Mouse (Mus musculus) heart, embryonic 16.5 days (tissue): ENCODE results near the gene Tbcel. TPM values are rescaled to one million over a fixed set of nuclear protein-coding genes. Genes with fewer than 3 reads are reported as not detected.

Experiments used
- ATAC-seq: fragments of 200-750 bp; cut with Nextera tagmentation; replicated peaks from 2 replicates; pipeline ENCODE4 v1.8.0; 2017; ENCODE audit warnings: moderate number of reproducible peaks; ENCODE audit not compliant: insufficient read depth, low FRiP score; ENCODE audit errors: extremely low read depth
- H3K27ac ChIP-seq: fragments of 300-500 bp; sonication (generic); 2 replicates; pipeline ENCODE4 v1.5.1; 2014; ENCODE audit warnings: mild to moderate bottlenecking, low read length, control low read depth, moderate library complexity
- H3K27me3 ChIP-seq: fragments of 300-500 bp; sonication (generic); 2 replicates; pipeline ENCODE4 v1.6.1; 2014; ENCODE audit warnings: low read length, mixed read lengths; ENCODE audit not compliant: control insufficient read depth, insufficient read depth
- H3K36me3 ChIP-seq: fragments of 300-500 bp; sonication (generic); 2 replicates; pipeline ENCODE4 v1.6.1; 2014; ENCODE audit not compliant: control insufficient read depth, insufficient read depth
- H3K4me1 ChIP-seq: fragments of 300-500 bp; sonication (generic); 2 replicates; pipeline ENCODE4 v1.6.1; 2014; ENCODE audit warnings: low read length, mixed read lengths; ENCODE audit not compliant: control insufficient read depth, insufficient read depth
- H3K4me2 ChIP-seq: fragments of 300-500 bp; sonication (generic); 2 replicates; pipeline ENCODE4 v1.6.1; 2014; ENCODE audit warnings: low read depth, mild to moderate bottlenecking, control low read depth, low read length
- H3K4me3 ChIP-seq: fragments of 300-500 bp; sonication (generic); 2 replicates; pipeline ENCODE4 v1.5.1; 2014; ENCODE audit warnings: mild to moderate bottlenecking, control low read depth, low read length
- H3K9ac ChIP-seq: fragments of 300-500 bp; sonication (generic); 2 replicates; pipeline ENCODE4 v1.6.1; 2014; ENCODE audit warnings: low read length, control low read depth
- H3K9me3 ChIP-seq: fragments of 300-500 bp; sonication (generic); replicated peaks from 2 replicates; pipeline ENCODE4 v1.6.1; 2016; ENCODE audit warnings: low read length; ENCODE audit not compliant: control insufficient read depth
- WGBS: fragments of 180-500 bp; shearing (Covaris S2); extraction: QIAGEN DNeasy Blood & Tissue Kit; methylation state at CpG from one replicate; pipeline ENCODE4 v1.1.7; 2014; 5-methylcytosine and 5-hydroxymethylcytosine counted together
- polyA plus RNA-seq: library from polyadenylated mRNA; unstranded; fragments of >200 nt; fragmentation: Nextera tagmentation; extraction: Ambion mirVana; gene quantifications from 2 replicates; pipeline ENCODE4 v1.2.1, GENCODE M21; 2015

Gene Tbcel
- polyA plus RNA-seq, 1 experiment from 2014 or later: 2.9 TPM

DNA sequence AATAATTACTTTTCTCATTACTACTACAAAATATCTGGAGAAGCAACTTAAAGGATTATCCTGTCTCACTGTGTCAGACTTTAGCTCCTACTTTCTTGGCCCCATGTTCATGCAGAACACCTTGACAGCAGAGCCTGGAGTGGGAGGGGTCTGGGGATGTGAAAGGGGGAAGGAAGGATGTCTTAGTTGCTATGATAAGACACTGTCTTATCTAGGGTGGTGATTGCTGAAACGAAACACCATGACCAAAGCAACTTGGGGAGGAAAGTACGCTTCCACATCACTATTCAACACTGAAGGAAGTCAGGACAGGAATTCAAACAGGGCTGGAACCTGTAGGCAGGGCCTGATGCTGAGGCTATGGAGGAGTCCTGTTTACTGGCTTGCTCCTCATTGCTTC lies 11.3 kb downstream of the Tbcel start:
- peaks cover 10% of the 10 kb centered on the region for H3K9me3 ChIP-seq
- 0 out of 2 replicates have a peak, but pooled peaks cover 2% of the 10 kb centered on the region for H3K27me3 ChIP-seq
- no peak overlapping the region for H3K4me3 ChIP-seq
- H3K27ac ChIP-seq: no peak overlapping the region
- no peaks in the 10 kb centered on the region for H3K4me1 ChIP-seq
- H3K9ac ChIP-seq: no peak overlapping the region
- no peak overlapping the region for H3K4me2 ChIP-seq
- 32% methylated on average over 2 of the region's 2 CpGs for WGBS
- no peaks in the 10 kb centered on the region for H3K36me3 ChIP-seq
- no peak for ATAC-seq

DNA sequence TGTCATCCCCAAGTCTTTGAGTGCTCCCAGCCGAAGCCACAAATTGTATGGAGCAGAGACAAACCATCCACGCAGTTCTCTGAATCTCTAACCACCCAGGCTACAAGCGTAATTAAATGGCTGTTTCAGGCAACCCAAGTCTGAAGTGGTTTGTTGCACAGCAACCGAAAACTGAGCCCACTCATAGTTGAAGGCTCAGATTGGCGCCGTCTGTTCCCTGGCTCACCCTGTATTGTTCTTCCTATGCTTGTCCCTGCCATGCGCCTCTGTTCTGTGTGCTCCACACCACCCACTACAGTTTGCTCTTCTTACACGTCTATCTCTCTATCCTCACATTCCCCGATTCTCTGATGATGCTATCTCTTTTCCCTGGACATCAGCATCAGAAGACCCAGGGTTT lies 15.8 kb downstream of the Tbcel start:
- peaks cover 6% of the 10 kb centered on the region for H3K9me3 ChIP-seq
- 78% methylated on average over 9 of the region's 9 CpGs for WGBS
- no peak overlapping the region for H3K4me2 ChIP-seq
- no peak for ATAC-seq
- no peak overlapping the region for H3K4me3 ChIP-seq
- no peaks in the 10 kb centered on the region for H3K27me3 ChIP-seq
- no peaks in the 10 kb centered on the region for H3K4me1 ChIP-seq
- H3K9ac ChIP-seq: no peak overlapping the region
- H3K27ac ChIP-seq: no peak overlapping the region
- H3K36me3 ChIP-seq: no peaks in the 10 kb centered on the region

DNA sequence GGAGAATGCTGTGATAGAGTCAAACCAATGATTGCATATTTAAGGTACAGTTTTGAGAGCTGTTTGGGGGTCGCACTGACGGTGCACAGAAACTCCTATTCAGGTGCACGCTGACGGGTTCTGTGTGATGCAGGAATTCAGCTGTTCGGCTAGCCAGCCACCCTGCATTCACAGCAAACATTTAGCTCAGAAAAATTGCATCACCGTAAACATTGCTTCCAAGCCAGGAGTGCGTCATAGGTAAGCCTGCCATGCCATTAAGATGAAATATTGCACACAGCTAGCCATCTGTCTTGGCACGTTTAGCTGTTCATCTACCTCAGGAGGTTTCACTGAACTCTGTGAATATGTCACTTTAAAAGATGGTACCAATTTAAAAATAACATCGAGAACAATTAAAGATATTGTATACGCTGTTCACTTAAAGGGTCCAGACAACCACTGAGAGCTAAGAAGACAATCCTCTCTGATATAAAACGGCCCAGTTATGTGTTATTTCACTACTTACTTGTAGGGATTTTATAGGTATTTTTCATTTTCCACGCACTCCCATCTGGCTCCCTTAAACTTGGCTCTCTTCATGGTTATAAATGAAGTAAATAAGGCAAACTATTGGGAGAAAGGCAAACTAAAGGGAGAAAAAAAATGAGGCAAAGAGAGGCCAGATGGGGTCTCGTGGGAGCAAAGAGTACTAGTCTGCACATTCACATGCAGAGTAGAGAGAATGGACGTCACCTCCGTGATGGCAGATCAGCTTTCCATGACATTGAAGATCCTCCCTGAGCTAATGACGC lies 16.8 kb downstream of the Tbcel start:
- ATAC-seq: no peak

GRCm38 (mm10) chr9:42488071-42488470 lies 19.5 kb downstream of the Tbcel start:
- no peaks in the 10 kb centered on the region for H3K27me3 ChIP-seq
- no peaks in the 10 kb centered on the region for H3K9me3 ChIP-seq
- 96% methylated on average over 1 of the region's 1 CpGs for WGBS
- H3K4me2 ChIP-seq: no peak overlapping the region
- no peaks in the 10 kb centered on the region for H3K36me3 ChIP-seq
- H3K9ac ChIP-seq: no peak overlapping the region
- H3K4me1 ChIP-seq: no peaks in the 10 kb centered on the region
- no peak overlapping the region for H3K27ac ChIP-seq
- H3K4me3 ChIP-seq: no peak overlapping the region
- no peak for ATAC-seq

More for the DNA sequence above, 16.8 kb downstream of the Tbcel start:
- Histone ChIP-seq H3K27me3 (no peaks in the 10 kb centered on the region), H3K4me3 (no peak overlapping the region), H3K4me2 (no peak overlapping the region), H3K9ac (no peak overlapping the region), H3K4me1 (no peaks in the 10 kb centered on the region), H3K36me3 (no peaks in the 10 kb centered on the region), H3K27ac (no peak overlapping the region), H3K9me3 (no peaks in the 10 kb centered on the region)
- WGBS: 83% methylated on average over 16 of the region's 16 CpGs

DNA sequence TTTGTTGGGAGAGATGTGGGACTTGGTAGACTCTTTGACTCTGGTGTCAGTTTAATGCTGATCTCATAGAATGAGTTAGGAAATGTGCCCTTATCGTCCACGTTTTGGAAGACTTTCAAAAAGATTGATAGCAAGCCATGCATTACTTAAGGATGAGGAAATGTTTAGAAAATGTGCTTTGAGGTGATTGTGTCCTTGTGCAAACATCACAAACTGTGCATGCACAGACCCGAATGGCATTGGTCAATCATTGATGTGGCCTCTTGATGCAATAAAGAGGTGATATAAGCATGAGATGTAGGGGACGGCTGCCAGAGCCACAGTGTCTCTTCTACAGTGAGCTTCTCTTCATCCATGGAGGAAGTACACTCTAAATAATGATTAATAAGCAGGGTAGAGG lies 20.7 kb downstream of the Tbcel start:
- no peaks in the 10 kb centered on the region for H3K4me1 ChIP-seq
- no peaks in the 10 kb centered on the region for H3K9me3 ChIP-seq
- 42% methylated on average over 4 of the region's 4 CpGs for WGBS
- H3K27ac ChIP-seq: no peak overlapping the region
- H3K4me2 ChIP-seq: no peak overlapping the region
- no peaks in the 10 kb centered on the region for H3K27me3 ChIP-seq
- no peaks in the 10 kb centered on the region for H3K36me3 ChIP-seq
- no peak overlapping the region for H3K9ac ChIP-seq
- ATAC-seq: no peak
- H3K4me3 ChIP-seq: no peak overlapping the region

DNA sequence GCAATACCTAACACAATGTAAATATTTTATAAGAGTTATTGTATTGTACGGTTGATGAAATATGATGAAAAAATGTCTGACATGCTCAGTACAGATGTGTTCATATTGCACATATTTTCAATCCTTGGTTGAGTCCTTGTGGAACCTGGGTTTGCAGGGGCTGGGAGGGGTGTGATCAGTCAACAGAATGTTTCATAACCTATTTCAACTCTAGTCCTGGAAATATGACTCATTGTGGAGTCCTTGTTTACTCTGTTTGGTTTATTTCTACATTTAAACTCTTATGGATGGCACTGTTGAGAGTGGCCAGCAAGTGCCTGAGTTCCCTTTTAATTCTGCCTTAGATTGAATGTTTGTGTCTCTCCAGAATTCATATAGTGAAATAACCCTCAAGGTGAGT lies 22.9 kb downstream of the Tbcel start:
- 88% methylated on average over 1 of the region's 1 CpGs for WGBS
- H3K4me2 ChIP-seq: no peak overlapping the region
- ATAC-seq: no peak
- no peaks in the 10 kb centered on the region for H3K4me1 ChIP-seq
- no peaks in the 10 kb centered on the region for H3K9me3 ChIP-seq
- no peaks in the 10 kb centered on the region for H3K27me3 ChIP-seq
- no peaks in the 10 kb centered on the region for H3K36me3 ChIP-seq
- H3K9ac ChIP-seq: no peak overlapping the region
- no peak overlapping the region for H3K27ac ChIP-seq
- no peak overlapping the region for H3K4me3 ChIP-seq

GRCm38 (mm10) chr9:42482944-42483343 lies 24.7 kb downstream of the Tbcel start:
- no peak overlapping the region for H3K4me2 ChIP-seq
- H3K9ac ChIP-seq: no peak overlapping the region
- H3K4me1 ChIP-seq: no peaks in the 10 kb centered on the region
- ATAC-seq: no peak
- no peaks in the 10 kb centered on the region for H3K36me3 ChIP-seq
- no peaks in the 10 kb centered on the region for H3K9me3 ChIP-seq
- H3K4me3 ChIP-seq: no peak overlapping the region
- WGBS: 75% methylated on average over 1 of the region's 1 CpGs
- no peaks in the 10 kb centered on the region for H3K27me3 ChIP-seq
- H3K27ac ChIP-seq: no peak overlapping the region

- no peak for ATAC-seq
- no peak overlapping the region for H3K9ac ChIP-seq
- WGBS: 73% methylated on average over 4 of the region's 4 CpGs
- peaks cover 6% of the 10 kb centered on the region for H3K4me1 ChIP-seq
- H3K4me3 ChIP-seq: no peak overlapping the region
- H3K4me2 ChIP-seq: no peak overlapping the region
- no peaks in the 10 kb centered on the region for H3K9me3 ChIP-seq
- no peak overlapping the region for H3K27ac ChIP-seq
- peaks cover 11% of the 10 kb centered on the region; the same call in 1 of the 2 replicates for H3K27me3 ChIP-seq
- H3K36me3 ChIP-seq: no peaks in the 10 kb centered on the region
Observed at GRCm38 (mm10) chr9:42476166-42476565, 31.4 kb downstream of the Tbcel start.

- Histone ChIP-seq H3K27me3 (peaks cover 11% of the 10 kb centered on the region; the same call in 1 of the 2 replicates), H3K4me2 (no peak overlapping the region), H3K9ac (no peak overlapping the region), H3K4me1 (peaks cover 12% of the 10 kb centered on the region), H3K9me3 (no peaks in the 10 kb centered on the region), H3K27ac (no peak overlapping the region), H3K36me3 (no peaks in the 10 kb centered on the region), H3K4me3 (no peak overlapping the region)
- no peak for ATAC-seq
- WGBS: 56% methylated on average over 8 of the region's 8 CpGs
Observed at GRCm38 (mm10) chr9:42474244-42474643, 33.4 kb downstream of the Tbcel start.
